Mouse (Mus musculus) embryonic facial prominence, embryonic 14.5 days (tissue): ENCODE data around the gene Lamtor2. TPM values are rescaled to one million over a fixed set of nuclear protein-coding genes. Genes with fewer than 3 reads are reported as not detected.
"Not testable (repeated sequence)": the region's sequence is repeated elsewhere in the genome, so short reads cannot be mapped to it uniquely, and the experiment has no call there.

Experiments
- ATAC-seq: fragments of 200-750 bp; cut with Nextera tagmentation; 2 replicates; pipeline ENCODE4 v1.8.0; 2017; ENCODE audit warnings: low read depth, moderate number of reproducible peaks, moderate TSS enrichment
- DNase-seq: peaks from one replicate; pipeline ENCODE4 v3.0.0-alpha.2; 2015; ENCODE audit warnings: low spot score
- H3K27ac ChIP-seq: fragments of 300-500 bp; sonication (generic); replicated peaks from 2 replicates; pipeline ENCODE4 v1.5.1; 2014; ENCODE audit warnings: low read depth, mild to moderate bottlenecking, low read length, moderate library complexity
- H3K27me3 ChIP-seq: fragments of 300-500 bp; sonication (generic); replicated peaks from 2 replicates; pipeline ENCODE4 v1.6.1; 2014; ENCODE audit warnings: low read length; ENCODE audit not compliant: control insufficient read depth, insufficient read depth
- H3K36me3 ChIP-seq: fragments of 300-500 bp; sonication (generic); 2 replicates; pipeline ENCODE4 v1.6.1; 2014; ENCODE audit warnings: low read length, mixed read lengths; ENCODE audit not compliant: control insufficient read depth, insufficient read depth
- H3K4me1 ChIP-seq: fragments of 300-500 bp; sonication (generic); 2 replicates; pipeline ENCODE4 v1.6.1; 2014; ENCODE audit warnings: antibody characterized with exemption, low read length; ENCODE audit not compliant: control insufficient read depth, insufficient read depth
- H3K4me2 ChIP-seq: fragments of 300-500 bp; sonication (generic); 2 replicates; pipeline ENCODE4 v1.6.1; 2014; ENCODE audit warnings: low read depth, mild to moderate bottlenecking, low read length, moderate library complexity, mixed read lengths
- H3K4me3 ChIP-seq: fragments of 300-500 bp; sonication (generic); 2 replicates; pipeline ENCODE4 v1.5.1; 2014; ENCODE audit warnings: low read depth, mild to moderate bottlenecking, low read length
- H3K9ac ChIP-seq: fragments of 300-500 bp; sonication (generic); 2 replicates; pipeline ENCODE4 v1.6.1; 2014; ENCODE audit warnings: low read depth, mild to moderate bottlenecking, low read length, moderate library complexity, mixed read lengths
- H3K9me3 ChIP-seq: fragments of 300-500 bp; sonication (generic); 2 replicates; pipeline ENCODE4 v1.6.1; 2016; ENCODE audit warnings: low read length; ENCODE audit not compliant: control insufficient read depth
- WGBS: fragments of 180-500 bp; shearing (Covaris S2); extraction: QIAGEN DNeasy Blood & Tissue Kit; methylation state at CpG from one replicate; pipeline ENCODE4 v1.1.7; 2014; 5-methylcytosine and 5-hydroxymethylcytosine counted together
- polyA plus RNA-seq: library from polyadenylated mRNA; unstranded; fragments of >200 nt; fragmentation: Nextera tagmentation; extraction: Ambion mirVana; gene quantifications from 2 replicates; pipeline ENCODE4 v1.2.1, GENCODE M21; 2014

The Lamtor2 gene
- 97.9 and 107 TPM in 2 replicates for polyA plus RNA-seq

- Histone ChIP-seq H3K9ac (peak within 1 kb of the TSS; percentile 88), H3K4me1 (peaks cover 13% of the 10 kb centered on the region), H3K4me3 (peak within 1 kb of the TSS; percentile 89), H3K36me3 (peaks cover 25% of the 10 kb centered on the region), H3K9me3 (no peaks in the 10 kb centered on the region), H3K27ac (peak within 1 kb of the TSS; percentile 97), H3K27me3 (no peaks in the 10 kb centered on the region), H3K4me2 (peak within 1 kb of the TSS; percentile 86)
- ATAC-seq: peak; percentile 92
- DNase-seq: peak; percentile 99
- WGBS: under 1% methylated on average over 48 of the region's 48 CpGs
These were observed at the start of gene Lamtor2 for GRCm38 (mm10) chr3:88552676-88553524. Gene Lamtor2, minus strand, starts transcription at chr3:88553074.

- Histone ChIP-seq H3K9ac (no peak overlapping the region), H3K4me1 (no peaks in the 10 kb centered on the region), H3K4me2 (no peak overlapping the region), H3K4me3 (no peak overlapping the region), H3K27me3 (no peaks in the 10 kb centered on the region), H3K27ac (no peak overlapping the region), H3K9me3 (no peaks in the 10 kb centered on the region), H3K36me3 (no peaks in the 10 kb centered on the region)
- ATAC-seq (no peak), DNase-seq (no peak)
- 80% methylated on average over 4 of the region's 4 CpGs for WGBS
These were observed 49.6 kb upstream of the Lamtor2 start for GRCm38 (mm10) chr3:88602466-88602865.

- H3K36me3 ChIP-seq, DNase-seq, H3K27ac ChIP-seq, H3K4me2 ChIP-seq, H3K9ac ChIP-seq, ATAC-seq, H3K9me3 ChIP-seq, H3K4me3 ChIP-seq, H3K4me1 ChIP-seq, H3K27me3 ChIP-seq: not testable (repeated sequence)
- WGBS: 88% methylated on average over 4 of the region's 4 CpGs
These were observed 43.7 kb upstream of the Lamtor2 start for GRCm38 (mm10) chr3:88596547-88596946.

GRCm38 (mm10) chr3:88593893-88594580 is 41.2 kb upstream of the Lamtor2 start:
- peaks cover 7% of the 10 kb centered on the region; the same call in 1 of the 2 replicates for H3K4me1 ChIP-seq
- peak; percentile 61 for ATAC-seq
- H3K9ac ChIP-seq: no peak overlapping the region
- H3K36me3 ChIP-seq: no peaks in the 10 kb centered on the region
- WGBS: 36% methylated on average over 10 of the region's 10 CpGs
- no peak overlapping the region for H3K4me2 ChIP-seq
- H3K9me3 ChIP-seq: no peaks in the 10 kb centered on the region
- DNase-seq: peak; percentile 83
- 0 out of 2 replicates have a peak overlapping the region, but pooled peaks have one; percentile 17 for H3K27ac ChIP-seq
- no peak overlapping the region for H3K4me3 ChIP-seq
- H3K27me3 ChIP-seq: no peaks in the 10 kb centered on the region

GRCm38 (mm10) chr3:88592942-88593576 is 40.2 kb upstream of the Lamtor2 start:
- no peak overlapping the region for H3K4me3 ChIP-seq
- DNase-seq (no peak), ATAC-seq (no peak)
- peaks cover 7% of the 10 kb centered on the region; the same call in 1 of the 2 replicates for H3K4me1 ChIP-seq
- H3K9me3 ChIP-seq: no peaks in the 10 kb centered on the region
- H3K4me2 ChIP-seq: no peak overlapping the region
- H3K9ac ChIP-seq: no peak overlapping the region
- no peak overlapping the region for H3K27ac ChIP-seq
- H3K36me3 ChIP-seq: peaks cover 10% of the 10 kb centered on the region
- WGBS: 73% methylated on average over 10 of the region's 10 CpGs
- H3K27me3 ChIP-seq: no peaks in the 10 kb centered on the region

GRCm38 (mm10) chr3:88591950-88592731 is 39.3 kb upstream of the Lamtor2 start:
- Histone ChIP-seq H3K9me3 (no peaks in the 10 kb centered on the region), H3K9ac (no peak overlapping the region), H3K4me1 (peaks cover 7% of the 10 kb centered on the region; the same call in 1 of the 2 replicates), H3K27me3 (no peaks in the 10 kb centered on the region), H3K4me3 (no peak overlapping the region), H3K27ac (no peak overlapping the region), H3K4me2 (no peak overlapping the region), H3K36me3 (peaks cover 19% of the 10 kb centered on the region)
- ATAC-seq (no peak), DNase-seq (peak; percentile 78)
- 33% methylated on average over 9 of the region's 9 CpGs for WGBS

GRCm38 (mm10) chr3:88591044-88591443 is 38.2 kb upstream of the Lamtor2 start:
- 48% methylated on average over 3 of the region's 3 CpGs for WGBS
- peaks cover 30% of the 10 kb centered on the region for H3K36me3 ChIP-seq
- H3K27me3 ChIP-seq: no peaks in the 10 kb centered on the region
- peaks cover 7% of the 10 kb centered on the region; the same call in 1 of the 2 replicates for H3K4me1 ChIP-seq
- no peak overlapping the region for H3K4me3 ChIP-seq
- no peaks in the 10 kb centered on the region for H3K9me3 ChIP-seq
- no peak overlapping the region for H3K27ac ChIP-seq
- peak; percentile 41 for DNase-seq
- H3K4me2 ChIP-seq: no peak overlapping the region
- ATAC-seq: peak; percentile 31
- H3K9ac ChIP-seq: no peak overlapping the region

GRCm38 (mm10) chr3:88590246-88590645 is 37.4 kb upstream of the Lamtor2 start:
- ATAC-seq (peak; percentile 47; the same call in 1 of the 2 replicates), DNase-seq (peak; percentile 61)
- peak overlapping the region; percentile 61; the same call in 1 of the 2 replicates for H3K27ac ChIP-seq
- no peak overlapping the region for H3K9ac ChIP-seq
- H3K36me3 ChIP-seq: peaks cover 37% of the 10 kb centered on the region
- H3K4me1 ChIP-seq: peaks cover 7% of the 10 kb centered on the region; the same call in 1 of the 2 replicates
- no peak overlapping the region for H3K4me3 ChIP-seq
- H3K27me3 ChIP-seq: no peaks in the 10 kb centered on the region
- no peaks in the 10 kb centered on the region for H3K9me3 ChIP-seq
- H3K4me2 ChIP-seq: 0 out of 2 replicates have a peak overlapping the region, but pooled peaks have one; percentile 4
- 2% methylated on average over 5 of the region's 5 CpGs for WGBS
